Comparison of ENCODE assay signal across 25 mouse cellular contexts in the genomic region with DNA sequence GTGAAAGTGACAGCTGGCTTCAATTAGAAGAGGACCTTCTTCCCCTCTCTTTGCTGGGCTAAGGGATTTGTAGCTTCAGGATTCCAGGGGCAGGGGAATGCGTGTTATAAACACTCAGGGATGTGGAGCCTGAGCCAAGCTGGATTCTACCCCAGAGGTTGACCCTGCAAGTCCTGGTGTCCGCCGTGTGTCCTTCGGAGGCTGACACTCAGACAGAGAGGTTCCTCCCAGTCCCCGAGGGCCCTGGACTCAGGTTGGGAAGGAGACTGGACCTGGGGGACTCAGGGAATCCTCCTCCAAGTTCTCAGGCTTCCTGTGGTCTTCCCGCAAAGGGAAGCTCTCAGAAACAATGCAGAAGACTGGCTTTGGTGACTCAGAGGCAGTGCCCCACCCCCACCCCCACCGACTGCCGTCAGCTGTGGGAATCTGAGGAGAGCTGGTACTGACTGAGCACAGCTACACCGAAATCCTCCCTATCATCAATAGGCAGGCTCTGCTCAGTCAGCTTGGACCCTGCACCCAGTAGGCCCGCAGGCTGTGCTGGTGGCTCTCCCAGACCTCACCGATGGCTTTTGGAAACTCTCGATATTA. TPM values are rescaled to one million over a fixed set of nuclear protein-coding genes. Genes with fewer than 3 reads are reported as not detected.
DNase-seq lines count a peak whose midpoint lies in the region; ATAC-seq and TF ChIP-seq lines count a peak whose summit lies in the region.
"Had no signal": no experiment of that assay in that cellular context is flagged by ENCODE, and none has a peak within 500 bp of the region (broad histone marks: within the 10 kb centered on the region; RNA-seq: fewer than 3 reads in every experiment).

No protein-coding gene starts in this region.

- DNase-seq in kidney, postnatal 0 days (ENCODE audit: low spot score), result peak; percentile 20
- no peak for DNase-seq in kidney, adult 9 months
- DNase-seq in adrenal gland, postnatal 25 days, result peak; percentile 21
- no peak for DNase-seq in thymus, postnatal 4 days
- DNase-seq: cerebellum, adult 8-10 months; gastrocnemius, postnatal 36 days; heart, postnatal 14 days; kidney, postnatal 36 days; liver, embryonic 13.5 days; lung, postnatal 4 days; right cerebral cortex, adult 18-20 months; right cerebral cortex, postnatal 4 days; thymus, adult 2 months had no signal

- peaks cover 3% of the 10 kb centered on the region; the same call in 1 of the 2 replicates for H3K4me1 ChIP-seq in forebrain, embryonic 12.5 days
- 0 out of 2 replicates have a peak, but pooled peaks cover under 1% of the 10 kb centered on the region for H3K4me1 ChIP-seq in forebrain, embryonic 15.5 days
- H3K4me1 ChIP-seq in kidney, postnatal 0 days (replicated peaks; ENCODE audit: insufficient read depth, low read length), result peaks cover 5% of the 10 kb centered on the region; the same call in 1 of the 2 replicates
- H3K4me1 ChIP-seq in intestine, embryonic 16.5 days (ENCODE audit: control insufficient read depth, insufficient read depth, low read length), result peaks cover 17% of the 10 kb centered on the region

- H3K36me3 ChIP-seq in forebrain, embryonic 12.5 days (replicated peaks), result peaks cover 25% of the 10 kb centered on the region
- peaks cover 17% of the 10 kb centered on the region for H3K36me3 ChIP-seq in forebrain, embryonic 15.5 days
- no peaks in the 10 kb centered on the region for H3K36me3 ChIP-seq in kidney, postnatal 0 days (ENCODE audit: insufficient read depth, low read length)
- H3K36me3 ChIP-seq in intestine, embryonic 16.5 days (ENCODE audit: control insufficient read depth, insufficient read depth, low read length), result no peaks in the 10 kb centered on the region
- H3K36me3 ChIP-seq: G1E; liver, embryonic 13.5 days; lung, embryonic 15.5 days; stomach, embryonic 15.5 days had no signal

- H3K4me2 ChIP-seq in forebrain, embryonic 12.5 days, result no peak overlapping the region
- H3K4me2 ChIP-seq in forebrain, embryonic 15.5 days (replicated peaks), result no peak overlapping the region
- H3K4me2 ChIP-seq in kidney, postnatal 0 days (ENCODE audit: low read length), result no peak overlapping the region
- H3K4me2 ChIP-seq in intestine, embryonic 16.5 days (ENCODE audit: low read depth, low read length), result no peak overlapping the region
- H3K4me2 ChIP-seq: heart, embryonic 12.5 days; hindbrain, embryonic 14.5 days; limb, embryonic 13.5 days; liver, embryonic 13.5 days; lung, embryonic 15.5 days; stomach, embryonic 15.5 days had no signal

- H3K4me3 ChIP-seq in forebrain, embryonic 12.5 days (replicated peaks), result no peak overlapping the region
- no peak overlapping the region for H3K4me3 ChIP-seq in forebrain, embryonic 15.5 days
- H3K4me3 ChIP-seq in kidney, postnatal 0 days (replicated peaks; ENCODE audit: low read depth, low read length), result no peak overlapping the region
- H3K4me3 ChIP-seq in intestine, embryonic 16.5 days (ENCODE audit: low read length), result no peak overlapping the region
- H3K4me3 ChIP-seq: heart, embryonic 12.5 days; limb, embryonic 13.5 days; liver, embryonic 13.5 days; lung, embryonic 15.5 days; stomach, embryonic 15.5 days had no signal

- WGBS in forebrain, embryonic 12.5 days, result 60% methylated on average over 12 of the region's 12 CpGs
- 55% methylated on average over 12 of the region's 12 CpGs for WGBS in forebrain, embryonic 15.5 days
- 48% methylated on average over 12 of the region's 12 CpGs for WGBS in kidney, postnatal 0 days
- WGBS in intestine, embryonic 16.5 days, result 47% methylated on average over 12 of the region's 12 CpGs

- H3K9me3 ChIP-seq in forebrain, embryonic 12.5 days, result no peaks in the 10 kb centered on the region
- H3K9me3 ChIP-seq in forebrain, embryonic 15.5 days, result no peaks in the 10 kb centered on the region
- no peaks in the 10 kb centered on the region for H3K9me3 ChIP-seq in kidney, postnatal 0 days (replicated peaks; ENCODE audit: low read length)
- peaks cover 3% of the 10 kb centered on the region; the same call in 1 of the 2 replicates for H3K9me3 ChIP-seq in intestine, embryonic 16.5 days (ENCODE audit: control insufficient read depth, low read length)
- H3K9me3 ChIP-seq: heart, embryonic 12.5 days; limb, embryonic 13.5 days; liver, embryonic 13.5 days; lung, embryonic 15.5 days; stomach, embryonic 15.5 days had no signal

- 0 out of 2 replicates have a peak, but pooled peaks cover under 1% of the 10 kb centered on the region for H3K27me3 ChIP-seq in forebrain, embryonic 12.5 days
- no peaks in the 10 kb centered on the region for H3K27me3 ChIP-seq in forebrain, embryonic 15.5 days
- no peaks in the 10 kb centered on the region for H3K27me3 ChIP-seq in kidney, postnatal 0 days (ENCODE audit: insufficient read depth, low read length)
- no peaks in the 10 kb centered on the region for H3K27me3 ChIP-seq in intestine, embryonic 16.5 days (replicated peaks; ENCODE audit: control insufficient read depth, insufficient read depth, low read length)
- H3K27me3 ChIP-seq: heart, embryonic 12.5 days; limb, embryonic 13.5 days; lung, embryonic 15.5 days; stomach, embryonic 15.5 days had no signal

- no peak for TF ChIP-seq CTCF in kidney, postnatal 0 days (IDR thresholded peaks at IDR 0.05; ENCODE audit: low read depth)

- 0 out of 2 replicates have a peak overlapping the region, but pooled peaks have one; percentile 10 for H3K27ac ChIP-seq in forebrain, embryonic 12.5 days
- no peak overlapping the region for H3K27ac ChIP-seq in forebrain, embryonic 15.5 days (replicated peaks)
- no peak overlapping the region for H3K27ac ChIP-seq in kidney, postnatal 0 days
- H3K27ac ChIP-seq in intestine, embryonic 16.5 days (ENCODE audit: low read length), result no peak overlapping the region
- H3K27ac ChIP-seq: hindbrain, embryonic 14.5 days; limb, embryonic 13.5 days; liver, embryonic 13.5 days; lung, embryonic 15.5 days; stomach, embryonic 15.5 days had no signal

- no peak overlapping the region for H3K9ac ChIP-seq in forebrain, embryonic 12.5 days
- no peak overlapping the region for H3K9ac ChIP-seq in forebrain, embryonic 15.5 days (replicated peaks)
- no peak overlapping the region for H3K9ac ChIP-seq in kidney, postnatal 0 days (ENCODE audit: low read depth, low read length)
- 0 out of 2 replicates have a peak overlapping the region, but pooled peaks have one; percentile 4 for H3K9ac ChIP-seq in intestine, embryonic 16.5 days (ENCODE audit: low read depth, low read length)
- H3K9ac ChIP-seq: heart, embryonic 12.5 days; hindbrain, embryonic 14.5 days; limb, embryonic 13.5 days; liver, embryonic 13.5 days; lung, embryonic 15.5 days; stomach, embryonic 15.5 days had no signal

- ATAC-seq in forebrain, embryonic 12.5 days (ENCODE audit: low FRiP score), result no peak
- ATAC-seq in forebrain, embryonic 15.5 days (replicated peaks), result no peak
- 0 out of 2 replicates have a peak, but pooled peaks have one; percentile 38 for ATAC-seq in kidney, postnatal 0 days (replicated peaks; ENCODE audit: low FRiP score, low read depth)
- 0 out of 2 replicates have a peak, but pooled peaks have one; percentile 16 for ATAC-seq in intestine, embryonic 16.5 days
- ATAC-seq in CD4-positive, CD25-positive, alpha-beta regulatory T cell, adult 4 months, result no peak
- ATAC-seq: activated CD4-positive, CD25-positive, alpha-beta regulatory T cell, adult 4 months; inflammation-experienced regulatory T-cells, adult 6 months had no signal

RNA-seq across cellular contexts. Expression of a gene that starts 19.1 kb away (rescaled TPM):
- 4.8 and 6.0 TPM in 2 replicates for polyA plus RNA-seq in forebrain, embryonic 12.5 days (2016; fragmentation: Nextera tagmentation; extraction: Ambion mirVana)
- 6.5 and 6.6 TPM in 2 replicates for polyA plus RNA-seq in forebrain, embryonic 15.5 days (2015; fragmentation: Nextera tagmentation; extraction: Ambion mirVana)
- 53.8 and 56.8 TPM in 2 replicates for polyA plus RNA-seq in kidney, postnatal 0 days (2015; fragmentation: Nextera tagmentation; extraction: Ambion mirVana)
- total RNA-seq in adrenal gland, postnatal 25 days (2021), result 1.8 and 5.2 TPM in 2 replicates
- 160 and 206 TPM in 2 replicates for polyA plus RNA-seq in intestine, embryonic 16.5 days (2015; fragmentation: Nextera tagmentation; extraction: Ambion mirVana)
- polyA plus RNA-seq in CD4-positive, CD25-positive, alpha-beta regulatory T cell, adult 4 months (2017; shearing (Covaris generic)), result under 1 TPM; 0.86 to 0.96 TPM
- polyA plus RNA-seq: G1E had no signal

Comparison
In these comparisons a context has a peak if more than half of its experiments do, and no peak if none do; other contexts are left out.
1. DNase-seq: peak in kidney, postnatal 0 days (single experiment) and adrenal gland, postnatal 25 days (single experiment); none in kidney, adult 9 months (single experiment) and thymus, postnatal 4 days (single experiment).
2. ATAC-seq: peak in kidney, postnatal 0 days (single experiment) and intestine, embryonic 16.5 days (single experiment); none in forebrain, embryonic 12.5 days (single experiment), forebrain, embryonic 15.5 days (single experiment) and CD4-positive, CD25-positive, alpha-beta regulatory T cell, adult 4 months (single experiment).